Mouse (Mus musculus): Measurements from ENCODE around the gene Kng2.
"Not testable (repeated sequence)": the region's sequence is repeated elsewhere in the genome, so short reads cannot be mapped to it uniquely, and the experiment has no call there.

Kng2 gene

GRCm38 (mm10) chr16:22955397-22956084 is 73.7 kb downstream of the Kng2 start:
- DNase-seq: no peak

DNA sequence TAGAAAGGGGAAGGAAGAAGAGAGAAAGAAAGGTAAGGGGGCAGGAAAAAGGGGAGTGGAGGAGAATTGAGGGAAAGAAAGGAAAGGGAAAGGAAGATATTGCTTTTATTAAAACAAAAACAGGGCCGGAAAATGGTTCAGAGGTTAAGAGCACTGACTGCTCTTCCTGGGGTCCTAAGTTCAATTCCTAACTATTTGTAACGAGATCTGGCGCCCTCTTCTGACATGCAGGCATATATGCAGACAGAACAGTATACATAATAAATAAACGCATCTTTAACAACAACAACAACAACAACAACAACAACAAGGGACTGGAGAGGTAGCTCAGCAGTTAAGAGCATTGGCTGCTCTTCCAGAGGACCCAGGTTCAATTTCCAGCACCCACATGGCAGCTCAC is 76.2 kb downstream of the Kng2 start:
- DNase-seq: no peak

- no peak for DNase-seq
These were observed 78.4 kb downstream of the Kng2 start, which contains the start of gene Hrg for GRCm38 (mm10) chr16:22950840-22951395. Gene Hrg, plus strand, starts transcription at chr16:22951072.

DNA sequence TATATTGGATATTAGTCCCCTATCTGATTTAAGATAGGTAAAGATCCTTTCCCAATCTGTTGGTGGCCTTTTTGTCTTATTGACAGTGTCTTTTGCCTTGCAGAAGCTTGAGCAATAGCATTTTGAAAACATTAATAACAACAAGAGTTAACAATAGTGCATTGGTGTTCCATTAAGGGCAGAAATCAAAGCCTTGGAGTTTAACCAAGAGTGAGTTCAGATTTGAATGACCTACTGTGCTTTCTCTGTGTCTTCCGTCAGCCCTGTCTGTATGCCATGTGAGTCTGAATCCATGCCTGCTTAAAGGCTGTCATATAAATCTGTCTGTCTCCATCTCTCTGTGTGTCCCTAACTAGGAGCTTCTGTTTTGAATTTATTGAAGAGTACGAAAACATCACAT is 81.9 kb downstream of the Kng2 start:
- no peak for DNase-seq

GRCm38 (mm10) chr16:22941825-22942476 is 87.3 kb downstream of the Kng2 start:
- DNase-seq: not testable (repeated sequence)

- DNase-seq: no peak
These were observed 90.1 kb downstream of the Kng2 start for GRCm38 (mm10) chr16:22939120-22939695.

DNA sequence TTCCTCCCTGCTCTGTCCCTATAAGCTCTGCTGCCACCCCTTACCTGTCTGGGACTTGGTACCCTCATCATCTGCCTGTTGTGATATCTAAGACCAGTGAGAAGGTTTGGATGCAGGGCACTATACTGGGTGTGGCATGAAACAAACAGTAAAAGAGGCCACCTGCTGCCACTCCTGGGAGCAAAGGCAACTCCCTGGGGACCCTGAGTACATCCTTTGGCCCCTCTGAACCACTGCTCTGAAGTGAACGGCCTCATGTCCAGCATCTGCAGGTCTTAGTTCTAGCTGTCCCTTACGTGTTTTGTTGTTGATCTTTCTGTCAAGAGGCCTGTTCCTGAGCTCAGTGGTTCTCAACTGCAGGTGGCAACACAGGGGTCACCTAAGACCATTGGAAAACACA is 90.7 kb downstream of the Kng2 start:
- DNase-seq: no peak

DNA sequence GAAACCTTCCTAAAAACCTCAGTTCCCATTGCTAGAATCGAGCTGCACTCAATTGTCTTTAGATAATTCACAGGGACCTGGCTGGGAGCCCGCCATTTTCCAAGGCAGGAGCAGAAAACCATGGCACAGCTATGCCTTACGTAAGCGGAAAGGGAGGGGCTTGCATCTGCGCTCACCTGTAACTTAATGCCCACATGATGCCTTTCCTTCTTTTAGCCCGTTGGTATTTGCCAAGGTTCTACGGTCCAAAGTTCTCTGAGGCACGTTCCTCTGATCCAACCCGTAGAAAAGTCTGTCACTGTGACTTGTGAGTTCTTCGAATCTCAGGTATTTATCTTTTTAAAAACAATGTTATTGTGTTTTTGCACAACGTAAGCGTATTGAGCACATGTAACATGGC is 91.7 kb downstream of the Kng2 start:
- DNase-seq: no peak

All from right cerebral cortex, postnatal 14 days (tissue).